Mouse (Mus musculus): Measurements from ENCODE around the gene Nol6.

The Nol6 gene

DNA sequence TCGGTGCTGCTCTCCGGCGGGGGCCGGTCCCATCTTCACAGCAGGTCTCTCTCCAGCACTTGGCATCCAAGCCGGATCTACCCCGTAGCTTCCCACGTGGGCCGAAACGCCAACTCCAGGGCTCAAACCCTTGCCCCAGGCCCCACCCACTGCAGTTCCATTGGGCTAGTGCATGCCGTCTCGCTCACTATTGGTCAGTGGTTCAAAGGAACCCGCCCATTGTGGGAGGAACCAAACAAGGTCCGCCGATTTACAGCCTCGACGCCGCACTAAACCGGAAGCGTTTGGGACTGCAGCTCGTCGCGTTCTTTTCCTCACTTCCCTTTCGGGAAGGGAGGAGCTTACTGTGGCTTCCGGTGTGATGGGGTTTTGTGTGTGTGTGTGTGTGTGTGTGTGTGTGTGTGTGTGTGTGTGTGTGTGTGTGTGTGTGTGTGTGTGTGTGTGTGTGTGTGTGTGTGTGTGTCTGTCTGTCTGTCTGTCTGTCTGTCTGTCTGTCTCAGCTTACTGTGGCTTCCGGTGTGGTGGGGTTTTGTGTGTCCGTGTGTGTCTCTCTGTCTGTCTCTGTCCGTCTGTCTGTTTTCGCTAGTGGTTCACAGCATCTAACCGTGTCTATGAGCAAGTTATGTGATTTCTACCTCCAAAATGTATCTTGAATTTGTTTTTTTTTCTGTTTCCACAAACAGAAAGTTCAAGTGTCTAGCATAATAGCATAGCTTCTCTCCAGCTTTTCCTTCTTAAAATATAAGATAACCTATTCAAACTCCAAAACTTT lies at the start of gene Nol6:
TSS of gene Nol6 (minus strand) at position 276 of the 772 bp plus-strand sequence.
- peak; percentile 99 for DNase-seq (ENCODE audit: low read depth, low spot score)

- DNase-seq (ENCODE audit: low read depth, low spot score): no peak
Measured at GRCm38 (mm10) chr4:41170970-41171369, 46.7 kb upstream of the Nol6 start.

- DNase-seq (ENCODE audit: low read depth, low spot score): no peak
Measured at GRCm38 (mm10) chr4:41165693-41166475, 41.6 kb upstream of the Nol6 start.

- no peak for DNase-seq (ENCODE audit: low read depth, low spot score)
Measured at GRCm38 (mm10) chr4:41164974-41165373, 40.7 kb upstream of the Nol6 start.

DNA sequence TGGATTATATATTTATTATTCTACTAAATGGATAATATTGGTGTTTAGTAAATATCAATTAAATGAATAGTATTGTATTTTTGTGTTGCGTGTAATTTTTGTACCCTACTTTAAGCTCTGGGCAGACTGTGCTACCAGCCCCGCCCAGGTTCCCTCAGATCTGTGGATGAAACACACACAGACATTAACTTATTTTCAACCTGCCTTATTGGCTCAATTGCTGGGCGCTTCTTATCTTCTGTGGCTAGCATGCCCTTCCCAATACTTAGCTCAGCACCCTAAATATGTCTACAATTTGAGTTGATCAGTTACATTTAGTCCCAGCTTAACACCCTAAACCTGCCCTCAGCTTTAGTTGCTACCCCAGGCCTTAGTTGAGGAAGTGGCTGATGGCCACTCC lies 37.0 kb upstream of the Nol6 start:
- DNase-seq (ENCODE audit: low read depth, low spot score): no peak

GRCm38 (mm10) chr4:41158251-41158650 lies 34.0 kb upstream of the Nol6 start:
- DNase-seq (ENCODE audit: low read depth, low spot score): no peak

DNA sequence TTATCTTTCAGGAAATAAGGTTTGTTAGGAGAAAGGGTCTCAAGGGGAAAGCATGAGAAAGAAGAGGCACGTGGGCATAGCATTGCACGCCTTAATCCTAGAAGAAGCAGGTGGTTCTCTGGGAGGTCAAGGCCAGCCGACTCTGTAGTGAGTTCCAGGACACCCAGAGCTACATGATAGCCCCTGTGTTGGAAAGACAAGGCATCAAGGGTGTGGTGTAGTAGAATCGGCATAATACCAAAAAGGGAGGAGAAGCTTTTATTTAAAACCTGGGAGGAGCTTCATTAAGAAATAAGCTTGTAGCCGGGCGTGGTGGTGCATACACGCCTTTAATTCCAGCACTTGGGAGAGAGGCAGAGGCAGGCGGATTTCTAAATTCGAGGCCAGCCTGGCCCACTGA lies 32.7 kb upstream of the Nol6 start:
- no peak for DNase-seq (ENCODE audit: low read depth, low spot score)

DNA sequence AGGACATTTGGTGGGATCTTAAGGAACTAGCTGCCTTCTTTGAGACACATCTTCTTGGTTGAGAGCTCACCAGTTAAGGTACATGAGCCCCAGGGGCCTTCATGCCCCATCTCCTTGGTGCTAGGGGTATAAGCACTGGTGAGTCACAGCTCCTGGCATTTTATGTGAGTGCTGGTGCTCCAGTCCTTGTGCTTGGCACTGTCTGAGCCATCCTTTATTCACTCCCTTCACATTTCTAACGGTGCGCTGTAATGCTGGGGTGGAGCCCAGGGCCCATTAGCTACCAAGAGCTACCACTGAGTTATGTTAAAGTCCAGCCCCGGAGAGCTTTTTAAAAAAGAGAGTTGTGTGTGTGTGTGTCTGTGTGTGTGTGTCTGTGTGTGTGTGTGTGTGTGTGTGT lies 28.9 kb upstream of the Nol6 start:
- DNase-seq (ENCODE audit: low read depth, low spot score): no peak

DNA sequence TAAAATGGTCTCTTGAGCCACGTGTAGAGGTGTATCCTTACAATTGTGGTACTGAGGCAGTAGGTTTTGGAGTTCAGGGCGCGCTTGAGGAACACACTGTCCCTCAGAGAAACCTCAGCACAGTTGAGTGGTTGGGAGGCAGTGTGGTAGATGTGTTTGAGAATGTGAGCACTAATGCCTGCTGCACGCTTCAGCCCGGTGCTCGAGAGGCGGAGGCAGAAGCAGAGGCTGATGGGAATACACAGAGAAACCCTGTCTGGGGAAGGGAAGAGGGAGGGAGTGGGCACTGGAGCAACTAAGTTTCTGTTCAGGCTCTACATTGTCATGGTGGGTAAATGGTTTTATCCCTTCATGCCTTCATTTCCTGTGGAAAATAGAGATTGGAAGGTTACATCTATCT lies 26.9 kb upstream of the Nol6 start:
- no peak for DNase-seq (ENCODE audit: low read depth, low spot score)

- no peak for DNase-seq (ENCODE audit: low read depth, low spot score)
Measured at GRCm38 (mm10) chr4:41149891-41150290, 25.6 kb upstream of the Nol6 start.

DNA sequence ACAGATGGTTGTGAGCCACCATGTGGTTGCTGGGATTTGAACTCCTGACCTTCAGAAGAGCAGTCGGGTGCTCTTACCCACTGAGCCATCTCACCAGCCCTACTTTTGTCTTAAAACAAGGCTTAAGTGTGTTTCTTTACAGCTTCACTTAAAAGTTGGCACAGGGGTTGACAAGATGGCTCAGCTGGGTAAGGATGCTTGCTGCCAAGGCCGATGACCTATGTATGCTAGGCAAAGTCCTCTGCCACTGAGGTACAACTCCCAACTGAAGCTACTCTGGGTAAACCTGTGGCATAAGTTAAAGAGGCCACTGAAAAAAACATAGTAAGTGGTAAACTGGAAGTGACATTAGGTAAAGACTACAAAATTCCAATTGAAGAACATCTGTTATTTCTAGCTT lies 18.3 kb upstream of the Nol6 start:
- no peak for DNase-seq (ENCODE audit: low read depth, low spot score)

GRCm38 (mm10) chr4:41140174-41140875 lies 16.1 kb upstream of the Nol6 start:
- DNase-seq (ENCODE audit: low read depth, low spot score): no peak

DNA sequence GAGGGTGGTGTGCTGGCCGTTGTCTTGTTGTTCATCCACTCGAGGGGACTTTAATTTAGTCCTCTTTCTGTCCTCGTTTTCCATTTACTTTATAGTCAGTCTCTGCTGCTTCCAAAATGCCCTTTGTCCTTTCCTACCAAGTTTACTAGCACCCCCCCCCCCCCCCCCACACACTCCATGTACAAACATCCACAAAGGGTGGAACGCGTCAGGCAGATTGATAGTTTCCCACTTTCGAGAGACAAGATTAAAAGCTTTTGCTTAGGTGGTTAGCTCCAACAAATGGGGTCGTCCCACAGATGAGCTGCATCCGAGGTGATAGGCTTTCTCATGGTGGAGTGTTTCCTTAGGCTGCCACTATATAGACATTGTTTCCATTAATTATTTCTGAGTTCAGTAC lies 12.6 kb upstream of the Nol6 start:
- DNase-seq (ENCODE audit: low read depth, low spot score): no peak

- no peak for DNase-seq (ENCODE audit: low read depth, low spot score)
Measured at GRCm38 (mm10) chr4:41136454-41136805, 12.2 kb upstream of the Nol6 start.

DNA sequence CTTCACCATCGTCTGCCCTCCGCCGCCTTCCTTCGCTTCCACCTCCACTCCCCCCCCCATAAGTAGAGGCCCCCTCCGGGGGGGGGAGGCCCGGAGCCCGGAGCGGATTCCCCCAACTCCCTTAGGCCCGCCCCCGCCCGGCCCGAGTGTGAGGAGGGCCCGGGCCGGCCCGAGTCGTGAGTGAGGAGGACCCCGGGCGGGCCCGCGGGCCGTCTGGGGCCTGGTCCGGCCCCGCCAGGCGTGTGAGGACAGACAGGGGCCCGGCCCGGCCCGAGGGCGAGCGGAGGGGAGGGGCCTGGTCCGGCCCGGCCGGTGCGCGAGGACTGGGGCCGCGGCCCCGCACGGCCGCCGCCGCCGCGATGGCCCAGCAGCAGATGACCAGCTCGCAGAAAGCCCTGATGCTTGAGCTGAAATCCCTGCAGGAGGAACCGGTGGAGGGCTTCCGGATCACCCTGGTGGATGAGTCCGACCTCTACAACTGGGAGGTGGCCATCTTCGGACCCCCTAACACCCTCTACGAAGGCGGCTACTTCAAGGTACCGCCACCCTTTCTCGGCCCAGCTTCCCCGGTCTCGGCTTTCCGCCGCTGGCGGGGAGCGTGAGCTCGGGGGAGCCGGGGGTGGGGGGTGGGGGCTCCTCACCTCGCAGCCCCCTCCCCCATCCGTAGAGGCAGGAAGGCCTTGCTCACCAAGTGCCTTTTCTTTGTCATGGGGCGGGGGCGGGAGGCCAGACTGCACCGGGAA lies 11.6 kb upstream of the Nol6 start, which contains the start of gene Ube2r2:
TSS of gene Ube2r2 (plus strand) at position 33 of the 743 bp plus-strand sequence.
- no peak for DNase-seq (ENCODE audit: low read depth, low spot score)

DNA sequence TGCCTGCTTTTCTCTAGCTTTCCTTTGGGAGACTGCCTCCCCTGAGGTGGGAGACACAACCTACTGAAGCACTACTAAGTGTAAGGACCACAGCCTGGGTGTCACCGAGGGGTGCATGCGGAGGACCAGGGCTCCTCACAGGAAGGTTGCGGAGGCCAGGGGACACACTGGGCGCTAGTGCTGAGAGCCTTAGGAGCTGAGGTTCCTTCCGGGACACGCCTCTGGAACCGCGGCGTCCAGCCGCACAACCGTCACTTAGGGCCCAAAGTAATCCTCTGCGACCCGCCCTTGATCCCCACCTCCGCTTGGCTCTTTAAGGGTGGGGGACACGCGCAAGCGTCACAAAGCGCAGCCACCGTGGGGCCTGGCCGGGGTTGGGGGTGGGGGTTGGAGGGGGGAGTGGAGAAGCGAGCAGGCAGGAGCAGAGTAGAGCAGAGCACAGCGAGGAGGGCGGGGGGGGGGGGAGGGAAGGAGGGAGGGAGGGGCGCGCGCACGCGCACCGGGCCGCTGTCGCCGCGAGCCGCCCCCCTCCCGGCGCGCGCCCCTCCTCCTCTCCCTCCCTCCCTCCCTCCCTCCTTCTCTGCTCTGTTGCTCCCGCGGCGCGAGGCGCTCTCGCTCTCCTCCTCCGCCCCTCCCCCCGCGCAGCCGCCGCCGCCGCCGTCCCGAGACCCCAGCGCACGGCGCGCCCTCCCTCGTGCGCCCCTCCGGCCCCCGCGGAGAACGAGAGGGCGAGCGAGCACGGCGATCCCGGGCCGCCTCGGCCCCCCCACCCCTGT lies 10.9 kb upstream of the Nol6 start:
- peak; percentile 67 for DNase-seq (ENCODE audit: low read depth, low spot score)

GRCm38 (mm10) chr4:41133529-41134291 lies 9.5 kb upstream of the Nol6 start:
- DNase-seq (ENCODE audit: low read depth, low spot score): no peak

DNA sequence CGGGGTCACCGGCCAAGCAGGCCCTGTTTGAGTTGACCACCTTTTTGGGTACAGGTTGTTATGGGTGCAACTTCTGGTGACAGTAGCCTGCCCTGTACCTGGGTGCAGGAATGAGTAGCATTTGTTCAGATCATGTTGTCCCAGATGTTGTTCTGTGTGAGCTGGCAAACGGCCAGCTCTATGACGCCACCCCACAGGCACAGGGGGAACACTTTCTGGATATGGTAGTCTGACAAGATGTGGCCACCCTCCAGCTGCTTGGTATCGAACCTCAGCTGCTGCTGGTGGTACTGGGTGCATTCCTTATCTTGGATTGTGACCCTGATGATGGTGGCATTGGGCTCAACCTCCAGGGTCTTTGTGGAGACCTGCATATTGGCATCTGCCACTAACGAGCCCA lies 8.2 kb upstream of the Nol6 start:
- no peak for DNase-seq (ENCODE audit: low read depth, low spot score)

DNA sequence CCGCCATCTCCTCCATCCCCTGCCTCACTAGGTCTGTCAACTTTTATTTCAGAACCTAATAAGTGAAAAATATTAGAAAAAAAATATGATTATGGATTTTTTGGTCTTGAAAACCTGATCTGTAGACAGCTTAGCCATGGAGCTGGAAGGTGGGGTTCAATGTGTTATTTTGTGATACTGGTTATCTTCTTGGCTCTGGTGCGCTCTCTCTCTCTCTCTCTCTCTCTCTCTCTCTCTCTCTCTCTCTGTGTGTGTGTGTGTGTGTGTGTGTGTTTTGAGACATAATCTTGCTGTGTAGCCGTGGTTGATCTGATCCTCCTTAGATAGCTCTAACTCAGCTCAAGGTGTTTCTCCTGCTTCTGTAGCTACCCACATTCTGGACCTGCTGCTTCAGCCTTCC lies 5.6 kb upstream of the Nol6 start:
- DNase-seq (ENCODE audit: low read depth, low spot score): no peak

GRCm38 (mm10) chr4:41129406-41129805 lies 5.2 kb upstream of the Nol6 start:
- DNase-seq (ENCODE audit: low read depth, low spot score): no peak
